Mouse (Mus musculus): ENCODE results near the gene Samd4b. TPM values are rescaled to one million over a fixed set of nuclear protein-coding genes. Genes with fewer than 3 reads are reported as not detected.

Gene Samd4b
- total RNA-seq, 2 experiments from 2014 or later, result 13.0 to 13.1 TPM

DNA sequence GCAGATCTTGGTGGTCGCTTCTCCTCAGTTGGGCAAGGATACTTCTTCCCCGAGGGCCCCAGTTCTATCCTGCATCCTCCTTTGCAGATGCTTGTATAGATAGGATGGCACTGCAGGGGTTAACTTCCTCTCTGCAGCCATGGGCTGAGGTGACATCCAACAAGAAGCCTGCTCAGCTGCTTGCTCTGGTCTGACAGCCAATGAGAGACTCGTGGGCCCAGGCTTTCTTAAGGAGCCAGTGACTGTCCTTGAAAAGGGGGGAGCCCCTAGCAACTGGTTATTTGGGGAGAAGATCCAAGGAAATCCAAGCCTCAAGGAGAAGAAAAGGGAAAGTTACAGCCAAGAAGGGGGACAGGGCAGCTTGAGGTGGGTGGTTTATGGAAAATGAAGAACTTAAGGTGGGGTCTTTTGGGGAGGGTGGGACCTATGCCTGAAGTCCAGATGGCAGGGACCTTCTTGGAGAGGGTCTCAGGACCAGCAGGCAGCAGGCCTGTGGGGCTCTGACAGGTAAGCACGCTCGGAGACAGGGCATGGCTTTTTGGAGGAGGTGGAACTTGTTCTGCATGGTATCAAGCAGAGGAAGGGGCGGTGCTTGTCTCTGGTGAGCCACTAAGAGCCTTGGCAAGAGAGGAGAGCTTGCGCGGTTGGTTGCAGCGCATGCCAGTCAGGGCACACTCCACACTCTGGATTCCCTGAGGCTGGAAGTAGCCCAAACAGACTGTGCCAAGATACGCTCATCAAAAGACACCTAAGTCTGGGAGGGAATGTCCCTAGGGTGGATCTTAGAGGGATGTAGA lies 133.3 kb downstream of the Samd4b start:
- H3K27ac ChIP-seq, result no peak overlapping the region
- DNase-seq, result no peak
- no peak for TF ChIP-seq CTCF (IDR thresholded peaks at IDR 0.05)
- intact Hi-C loops (cut with DNase I), result no loop called here
- no peak overlapping the region for H3K4me3 ChIP-seq

DNA sequence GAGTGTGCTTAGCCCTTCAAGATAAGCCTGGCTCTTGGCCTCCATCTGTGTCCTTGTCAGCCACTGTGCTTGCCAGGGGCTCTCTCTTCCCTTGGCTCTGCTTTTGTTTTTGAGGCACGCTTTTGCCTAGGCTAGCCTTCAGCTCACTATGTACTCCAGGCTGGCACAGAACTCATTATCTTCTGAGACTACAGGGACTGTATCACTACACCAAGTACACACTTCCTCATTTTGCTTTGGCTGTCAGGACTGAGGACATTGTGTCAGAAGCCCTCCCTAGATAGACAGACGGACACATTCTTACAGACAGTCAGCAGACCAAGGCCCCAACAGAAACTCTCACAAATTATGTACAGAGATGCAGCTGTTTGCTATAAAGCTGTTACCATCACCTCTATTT lies 135.2 kb downstream of the Samd4b start:
- no peak overlapping the region for H3K4me3 ChIP-seq
- DNase-seq, result no peak
- TF ChIP-seq CTCF (IDR thresholded peaks at IDR 0.05), result no peak
- intact Hi-C loops (cut with DNase I), result no loop called here
- no peak overlapping the region for H3K27ac ChIP-seq

DNA sequence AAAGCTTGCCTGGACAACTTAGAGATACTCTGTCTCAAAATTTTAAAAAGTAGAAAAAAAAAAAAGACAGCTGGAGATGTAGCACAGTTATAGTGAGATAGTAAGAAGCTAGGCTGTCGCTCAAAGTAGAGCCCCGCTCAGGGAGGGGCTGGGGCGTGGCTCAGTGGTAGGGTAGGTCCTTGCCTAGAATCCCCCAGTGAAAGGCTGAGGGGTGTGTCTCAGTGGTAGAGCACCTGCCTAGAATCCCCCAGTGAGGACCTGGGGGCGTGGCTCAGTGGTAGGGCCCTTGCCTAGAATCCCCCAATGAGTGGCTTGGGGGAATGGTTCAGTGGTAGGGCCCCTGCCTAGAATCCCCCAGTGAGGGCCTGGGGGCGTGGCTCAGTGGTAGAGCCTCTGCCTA lies 137.6 kb downstream of the Samd4b start:
- DNase-seq, result no peak
- no peak for TF ChIP-seq CTCF (IDR thresholded peaks at IDR 0.05)
- no peak overlapping the region for H3K4me3 ChIP-seq
- intact Hi-C loops (cut with DNase I), result no loop called here
- H3K27ac ChIP-seq, result no peak overlapping the region

DNA sequence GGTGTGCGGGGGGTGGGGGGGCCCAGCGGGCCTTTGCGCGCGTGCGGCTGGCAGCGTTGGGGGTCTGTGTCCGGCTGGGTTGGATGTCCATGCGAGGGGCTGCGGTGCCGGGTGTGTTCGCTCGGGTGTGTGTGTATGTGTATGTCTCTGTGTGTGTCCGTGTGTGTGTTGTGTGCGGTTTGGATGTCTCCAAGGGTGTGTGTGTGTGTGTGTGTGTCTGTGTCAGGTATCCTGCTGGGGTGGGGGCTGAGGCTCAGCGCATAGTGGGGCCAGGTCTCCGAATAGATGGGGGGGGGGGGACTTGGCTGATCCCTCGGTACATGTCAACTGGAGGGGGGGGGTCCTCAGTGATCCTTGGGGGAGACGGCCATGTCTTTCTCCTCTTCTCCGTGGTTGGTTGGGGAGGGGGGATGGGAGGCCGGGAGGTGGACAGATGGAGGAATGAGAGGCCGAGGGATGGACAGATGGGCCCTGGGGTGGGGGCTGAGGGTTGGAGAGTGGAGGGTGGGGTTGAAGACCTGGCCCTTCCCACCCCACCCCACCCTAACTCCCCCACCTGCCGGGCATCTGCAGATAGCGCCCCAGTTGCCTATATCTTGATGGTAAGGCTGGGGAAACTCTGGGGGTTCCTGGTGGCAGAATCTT lies 145.5 kb downstream of the Samd4b start:
- no peak for DNase-seq
- intact Hi-C loops (cut with DNase I), result no loop called here
- no peak overlapping the region; the same call in 1 of the 2 replicates for H3K27ac ChIP-seq
- TF ChIP-seq CTCF (IDR thresholded peaks at IDR 0.05), result no peak
- H3K4me3 ChIP-seq, result peak overlapping the region; percentile 76

DNA sequence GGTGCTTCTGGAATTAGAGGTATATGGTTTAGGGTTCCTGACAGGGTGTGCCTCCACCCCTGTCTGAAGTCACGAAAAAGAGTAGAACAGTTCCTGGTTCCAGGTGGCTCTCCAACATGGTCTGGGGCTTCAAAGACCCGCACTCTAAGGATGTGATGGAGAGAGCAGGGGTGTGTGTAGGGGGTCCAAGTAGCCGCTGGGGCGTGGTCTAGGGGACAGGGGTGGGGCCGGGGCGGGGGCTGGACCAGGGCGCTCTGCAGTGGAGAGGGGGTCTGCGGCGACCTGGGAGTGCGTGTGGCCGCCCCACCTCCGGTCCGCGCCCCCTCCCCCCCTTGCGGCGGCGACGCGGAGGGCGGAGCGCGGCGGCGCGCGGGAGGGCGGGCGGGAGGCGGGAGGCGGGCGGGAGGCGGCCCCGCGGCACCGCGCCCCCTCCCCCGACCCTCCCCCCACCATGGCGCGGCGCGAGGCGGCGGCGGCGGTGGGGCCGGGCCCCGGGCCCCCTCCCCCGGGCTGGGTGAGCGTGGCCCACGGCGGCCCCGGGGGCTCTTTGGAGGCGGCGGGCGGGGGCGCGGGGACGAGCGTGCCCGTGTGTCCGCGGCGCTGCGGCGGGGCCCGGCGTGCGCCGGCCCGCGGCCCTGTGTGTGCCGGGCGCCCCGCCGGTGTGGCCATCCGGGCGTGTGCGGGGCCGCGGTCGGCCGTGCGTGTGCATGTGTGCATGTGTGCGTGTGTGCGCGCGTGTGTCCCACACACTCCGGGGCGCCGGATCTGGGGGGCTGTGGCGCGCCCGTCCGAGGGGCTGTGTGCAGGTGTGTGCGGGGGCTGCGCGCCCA lies 146.2 kb downstream of the Samd4b start, which contains the start of gene Lrfn1:
TSS of gene Lrfn1 (plus strand) at position 450 of the 830 bp plus-strand sequence.
- peak; percentile 25 for DNase-seq
- Histone ChIP-seq H3K27ac (no peak within 1 kb of the TSS; the same call in 1 of the 2 replicates), H3K4me3 (peak within 1 kb of the TSS; percentile 76)
- TF ChIP-seq CTCF (IDR thresholded peaks at IDR 0.05), result no peak
- intact Hi-C loops (cut with DNase I), result no loop called here

DNA sequence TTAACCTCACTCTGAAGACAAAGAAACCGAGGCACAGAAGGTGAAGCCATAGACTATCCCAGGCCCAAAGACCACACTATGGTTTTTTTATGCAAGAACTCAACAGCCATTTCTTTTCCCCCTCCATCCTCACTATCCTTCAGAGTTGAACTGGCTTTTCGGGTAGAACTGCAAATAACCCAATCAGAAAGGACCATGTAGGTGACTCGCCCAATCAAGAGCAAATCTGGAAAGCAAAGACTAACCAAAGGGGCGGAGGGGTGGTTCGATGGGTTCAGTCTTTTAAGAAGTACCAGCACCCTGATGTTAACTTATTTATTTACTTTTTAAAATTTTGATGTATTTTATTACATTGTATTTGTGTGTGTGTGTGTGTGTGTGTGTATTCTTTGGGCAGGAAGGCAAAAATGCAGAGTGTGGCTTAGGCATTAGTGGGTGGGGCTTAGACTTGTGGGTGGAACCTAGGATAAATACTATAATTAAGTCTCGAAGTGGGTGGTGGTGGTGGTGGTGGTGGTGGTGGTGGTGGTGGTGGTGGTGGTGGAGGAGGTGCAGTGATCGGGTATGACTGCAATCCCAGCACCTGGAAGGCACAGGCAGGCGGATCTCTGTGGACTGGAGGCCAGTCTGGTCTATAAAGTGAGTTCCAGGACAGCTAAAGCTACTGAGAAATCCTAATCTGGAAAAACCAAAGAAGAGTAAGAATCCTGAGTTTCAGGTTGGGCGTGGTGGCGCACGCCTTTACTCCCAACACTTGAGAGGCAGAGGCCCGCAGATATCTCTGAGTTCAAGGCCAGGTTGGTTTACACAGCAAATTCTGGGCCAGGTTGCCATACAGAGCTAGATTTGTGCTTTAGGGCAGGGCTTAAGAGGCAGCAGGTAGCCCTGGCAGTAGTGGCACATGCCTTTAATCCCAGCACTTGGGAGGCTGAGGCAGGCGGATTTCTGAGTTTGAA lies 149.8 kb downstream of the Samd4b start:
- Histone ChIP-seq H3K4me3 (no peak overlapping the region), H3K27ac (no peak overlapping the region)
- intact Hi-C loops (cut with DNase I), result loop anchor here (2.0 to 5.0 kb wide), 2 partner anchors 81 to 279 kb away; no protein-coding TSS in a partner anchor
- DNase-seq, result no peak
- TF ChIP-seq CTCF (IDR thresholded peaks at IDR 0.05), result no peak

DNA sequence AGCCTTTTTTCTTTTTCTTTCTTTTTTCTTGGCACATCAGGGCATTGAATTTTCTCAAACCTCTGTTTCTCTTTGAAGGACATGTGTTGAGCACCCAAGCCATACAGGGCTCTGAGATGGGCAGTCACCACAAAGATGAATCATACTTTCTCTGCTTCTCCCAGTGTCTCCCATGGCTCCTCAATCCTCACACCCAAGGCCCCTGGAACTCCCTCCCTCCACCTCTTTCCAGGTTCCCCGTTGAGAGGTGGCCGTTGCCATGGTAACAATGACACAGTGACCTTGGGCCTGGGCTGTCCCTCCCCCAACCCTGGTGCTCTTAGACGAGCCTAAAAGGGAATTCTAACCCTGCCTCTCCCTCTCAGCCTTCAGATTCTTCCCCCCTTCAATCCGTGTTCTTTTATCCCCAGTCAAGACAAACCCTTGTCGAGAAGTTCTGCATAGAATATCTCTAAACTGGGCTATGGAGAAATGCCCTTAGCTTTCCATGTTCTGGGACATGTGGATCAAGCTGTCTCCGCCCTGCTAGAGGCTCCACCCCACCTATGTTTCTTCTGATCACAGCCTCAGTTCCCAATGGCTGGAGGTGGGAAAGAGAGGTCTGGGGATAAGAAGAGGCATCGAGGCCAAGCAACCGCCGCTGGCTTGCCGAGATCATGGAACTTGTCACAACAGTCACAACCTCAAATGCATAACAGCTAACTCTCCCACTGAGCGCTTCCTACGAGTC lies 150.7 kb downstream of the Samd4b start:
- Histone ChIP-seq H3K4me3 (no peak overlapping the region), H3K27ac (no peak overlapping the region)
- DNase-seq, result no peak
- intact Hi-C loops (cut with DNase I), result loop anchor here (2.0 to 5.0 kb wide), 2 partner anchors 82 to 280 kb away; no protein-coding TSS in a partner anchor
- no peak for TF ChIP-seq CTCF (IDR thresholded peaks at IDR 0.05)

DNA sequence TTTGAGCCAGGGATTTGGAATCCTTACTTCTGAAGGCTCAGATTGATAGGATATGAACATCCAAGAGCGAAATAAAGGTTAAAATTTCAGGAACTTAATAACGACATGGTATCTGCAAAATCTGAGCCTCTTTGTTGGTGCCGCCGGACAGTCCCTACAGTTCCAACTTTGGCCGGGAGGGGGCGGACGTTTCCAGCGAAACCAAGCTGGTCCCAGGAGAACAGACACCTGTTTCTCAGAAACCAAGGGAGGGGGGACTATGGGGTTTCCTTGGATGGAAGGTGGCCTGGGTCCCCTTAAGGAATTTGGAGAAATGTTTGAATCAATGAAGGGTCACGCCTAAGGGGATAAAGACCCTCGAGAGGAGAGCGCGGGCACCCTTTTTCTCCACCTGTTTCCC lies 151.5 kb downstream of the Samd4b start:
- DNase-seq, result peak; percentile 83
- TF ChIP-seq CTCF (IDR thresholded peaks at IDR 0.05), result peak; percentile 88
- H3K4me3 ChIP-seq, result no peak overlapping the region
- intact Hi-C loops (cut with DNase I), result loop anchor here (1.0 to 5.0 kb wide), 4 partner anchors 82 to 281 kb away; no protein-coding TSS in a partner anchor
- H3K27ac ChIP-seq, result no peak overlapping the region

DNA sequence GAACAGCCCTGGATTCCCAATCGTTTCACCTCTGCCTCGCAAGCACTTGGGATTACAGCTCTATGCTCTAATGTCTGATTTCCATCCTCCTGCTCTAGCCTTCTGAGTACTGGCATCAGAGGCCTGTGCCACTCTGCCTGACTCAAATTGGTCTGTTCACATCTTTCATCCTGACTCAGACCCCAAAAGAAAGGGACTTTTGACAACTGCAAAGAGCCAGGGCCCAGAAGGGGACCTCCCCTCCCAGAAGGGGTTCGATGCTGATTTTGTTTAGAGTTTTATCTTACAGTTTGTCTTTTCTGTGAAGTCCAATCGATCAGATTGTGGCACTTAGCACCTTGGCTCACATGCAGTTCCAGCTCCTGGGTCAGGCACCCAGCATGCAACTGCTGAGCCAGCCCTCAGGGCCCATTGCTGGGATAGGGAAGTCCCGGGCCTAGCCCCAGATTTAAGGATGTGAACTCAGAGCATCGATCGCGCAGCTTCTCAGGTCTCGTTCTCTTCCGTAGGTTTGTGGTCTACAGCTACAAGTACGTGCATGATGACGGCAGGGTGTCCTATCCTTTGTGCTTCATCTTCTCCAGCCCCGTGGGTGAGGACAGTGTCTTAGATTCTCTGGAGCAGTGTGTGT lies 153.5 kb downstream of the Samd4b start:
- no peak overlapping the region for H3K4me3 ChIP-seq
- no peak overlapping the region for H3K27ac ChIP-seq
- no peak for TF ChIP-seq CTCF (IDR thresholded peaks at IDR 0.05)
- intact Hi-C loops (cut with DNase I), result no loop called here
- no peak for DNase-seq

DNA sequence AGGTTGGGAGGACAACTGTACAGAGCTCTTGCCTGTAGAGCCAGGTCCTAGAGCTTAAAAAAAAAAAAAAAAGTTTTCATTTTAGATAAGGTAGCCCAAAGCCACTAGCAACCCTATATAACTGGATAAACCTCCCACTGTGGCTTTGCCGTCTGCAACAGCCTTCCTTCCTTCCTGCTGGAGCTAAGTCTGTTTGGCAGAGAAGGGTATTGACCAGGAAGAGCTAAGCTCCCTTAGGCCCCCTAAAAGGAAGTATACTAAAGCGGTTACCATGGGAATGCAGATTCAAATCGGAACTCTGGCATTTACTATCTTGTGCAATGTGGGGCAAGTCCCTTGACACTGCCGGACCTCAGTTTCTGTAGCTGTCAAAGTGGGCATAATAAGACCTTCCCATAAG lies 155.3 kb downstream of the Samd4b start:
- Histone ChIP-seq H3K4me3 (no peak overlapping the region), H3K27ac (0 out of 2 replicates have a peak overlapping the region, but pooled peaks have one; percentile 12)
- TF ChIP-seq CTCF (IDR thresholded peaks at IDR 0.05), result no peak
- no peak for DNase-seq
- intact Hi-C loops (cut with DNase I), result no loop called here
